Mouse (Mus musculus): Measurements from ENCODE around the gene Lbp.

The Lbp gene

DNA sequence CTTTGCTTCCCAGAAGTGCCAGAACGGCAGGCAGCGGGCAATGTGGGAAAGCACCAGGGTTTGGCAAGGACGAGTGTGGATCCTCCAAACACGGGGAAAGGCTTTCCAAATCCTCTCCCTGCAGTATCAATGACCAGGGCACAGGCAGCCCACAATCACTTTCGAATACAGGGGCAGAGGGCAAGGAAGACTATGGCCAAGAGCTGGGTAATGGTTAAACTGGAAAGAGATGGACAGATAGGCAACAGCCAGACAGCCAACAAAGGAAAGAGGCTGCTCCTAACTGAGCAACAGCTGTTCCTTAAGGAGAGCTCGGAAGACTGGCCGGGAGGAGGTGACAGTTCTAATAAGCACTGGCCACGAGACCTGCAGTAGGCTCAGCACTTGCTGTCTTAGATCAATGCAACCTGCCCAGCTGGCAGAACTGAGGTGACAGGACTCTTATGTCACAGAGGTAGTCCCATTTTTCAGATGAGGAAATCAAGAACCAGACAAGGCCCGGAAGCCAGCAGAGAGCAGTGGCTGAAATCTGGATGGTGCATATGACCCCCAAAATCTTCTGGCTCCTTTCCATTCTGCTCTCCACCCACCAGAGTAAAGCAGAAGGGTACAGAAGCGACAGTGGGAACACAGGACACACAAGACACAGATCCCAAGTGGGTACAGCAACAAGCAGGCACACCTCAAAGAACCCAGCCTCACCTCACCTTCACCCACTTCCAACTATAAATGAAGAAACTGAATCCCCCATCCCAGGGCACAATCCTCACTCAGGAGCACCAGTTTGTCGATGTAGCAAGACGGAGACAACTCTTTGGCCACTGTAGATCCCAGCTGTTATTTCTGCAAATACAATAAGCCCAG is 53.7 kb downstream of the Lbp start:
- in situ Hi-C loops (cut with MseI, MboI): no loop called here

DNA sequence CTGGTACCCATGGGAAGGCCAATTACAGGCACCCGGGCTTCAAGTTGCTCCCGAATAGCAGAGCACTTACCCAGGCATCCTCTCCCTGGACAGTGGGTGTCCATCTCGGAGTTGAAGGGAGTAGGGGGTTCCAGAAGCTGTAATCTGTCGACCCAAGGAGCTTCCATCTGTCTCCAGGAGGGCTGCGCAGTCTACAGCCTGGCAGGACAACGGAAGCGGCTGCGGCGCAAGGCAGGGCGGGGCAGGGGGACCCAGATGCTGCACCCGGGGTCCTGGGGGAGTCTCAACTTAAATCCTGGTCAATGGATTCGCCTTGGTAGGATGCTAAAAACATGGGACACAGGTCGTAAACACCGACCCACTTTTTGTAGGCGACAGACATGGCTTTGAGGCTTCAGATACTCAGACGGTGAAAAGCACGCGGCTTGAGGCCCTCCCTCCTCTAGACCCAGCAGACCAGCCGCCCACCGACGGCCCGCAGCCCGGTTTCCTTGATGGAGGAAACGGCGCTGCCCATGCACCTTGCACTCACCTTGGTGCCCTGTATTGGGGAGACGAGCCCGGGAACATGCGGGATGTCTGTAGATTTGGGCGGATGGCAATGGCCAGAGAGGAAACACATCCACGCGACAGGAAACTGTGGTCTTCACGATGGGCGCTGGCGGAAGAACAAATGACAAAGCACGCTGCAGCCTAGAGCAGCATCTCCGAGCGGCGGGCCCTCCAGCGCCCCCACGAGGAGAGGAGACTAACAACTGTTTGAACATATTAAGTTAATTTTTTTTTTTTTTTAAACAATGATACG is 54.8 kb downstream of the Lbp start:
- in situ Hi-C loops (cut with MseI, MboI): no loop called here

DNA sequence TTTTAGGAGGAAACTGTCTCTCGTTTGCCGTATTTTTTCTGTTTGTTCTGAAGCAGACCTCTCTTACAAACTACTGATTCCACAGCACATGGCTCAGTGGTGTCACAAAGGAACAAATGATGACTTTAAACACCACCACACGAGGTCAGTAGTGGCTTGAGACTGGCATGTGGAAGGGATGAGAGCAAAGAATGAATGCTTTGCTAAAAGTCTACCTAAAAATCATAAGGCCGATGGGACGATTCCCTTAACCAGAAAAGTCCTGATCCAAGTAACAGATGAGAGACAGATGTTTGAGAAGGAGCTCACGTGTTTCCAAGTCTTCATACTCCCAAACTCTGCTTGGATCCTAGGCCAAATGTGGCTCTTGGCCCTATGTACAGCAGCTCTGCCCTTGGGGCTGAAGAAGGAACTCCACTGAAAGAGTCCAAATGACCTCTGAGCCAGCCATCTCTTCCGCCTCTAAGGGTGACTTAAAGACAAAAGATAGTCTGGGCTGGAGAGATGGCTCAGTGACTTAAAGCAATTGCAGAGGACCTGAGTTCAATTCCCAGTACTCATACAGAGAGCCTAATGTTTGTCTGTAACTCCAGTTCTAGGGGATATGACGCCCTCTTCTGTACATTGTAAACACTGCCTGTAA is 55.5 kb downstream of the Lbp start:
- in situ Hi-C loops (cut with MseI, MboI): no loop called here

DNA sequence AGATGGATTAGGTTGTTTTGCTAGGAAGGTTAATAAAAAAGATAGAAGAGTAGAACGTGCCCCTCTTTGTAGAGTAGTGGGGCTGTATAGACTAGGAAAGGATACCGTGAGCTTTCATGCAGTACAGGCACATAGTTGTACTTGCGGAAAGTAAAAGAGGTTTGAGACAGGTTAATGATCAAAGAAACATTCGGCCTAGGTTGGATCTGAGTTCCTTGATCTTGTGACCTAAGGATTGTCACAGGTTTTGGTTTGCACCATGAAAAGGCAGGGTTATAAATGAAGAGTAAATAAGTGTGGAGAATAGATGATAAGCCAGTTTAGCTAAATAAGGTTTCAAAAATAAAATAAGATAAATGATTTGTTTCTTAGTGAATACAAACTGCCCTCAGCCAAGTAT is 57.9 kb downstream of the Lbp start:
- in situ Hi-C loops (cut with MseI, MboI): no loop called here

DNA sequence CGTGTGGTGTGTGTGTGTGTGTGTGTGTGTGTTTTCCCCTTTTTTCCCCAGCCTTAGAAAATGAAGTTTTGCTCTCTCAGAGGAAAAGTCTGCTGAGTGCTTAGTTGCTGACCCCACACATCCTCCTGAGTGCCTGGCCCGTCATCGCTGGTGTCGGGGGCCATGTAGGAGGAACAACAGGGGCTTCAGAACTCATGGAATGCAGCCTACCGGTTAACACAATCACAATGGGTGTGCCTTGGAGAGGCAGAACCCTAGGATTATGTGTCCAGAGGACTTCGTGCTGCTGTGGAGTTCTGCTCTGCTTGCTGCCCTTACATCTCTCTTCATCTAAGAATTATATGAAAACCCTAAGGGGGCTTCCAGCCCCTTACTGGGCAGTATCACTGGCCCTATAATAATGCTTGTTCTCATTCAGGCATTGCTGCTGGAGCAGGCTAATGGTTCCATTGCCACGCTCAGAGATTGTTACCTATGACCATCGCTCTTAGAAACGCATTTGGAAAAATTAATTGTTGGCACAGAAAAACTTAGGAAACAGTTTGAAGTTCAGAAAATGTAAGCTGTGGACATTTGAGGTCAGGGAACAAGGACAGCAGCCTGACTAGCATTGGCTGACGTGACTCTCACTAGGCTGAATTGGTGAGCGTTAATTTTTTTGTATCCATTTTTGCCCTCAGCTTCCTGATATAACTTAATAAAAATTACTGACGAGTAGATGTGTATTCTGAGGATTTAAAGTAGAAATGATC is 59.0 kb downstream of the Lbp start:
- in situ Hi-C loops (cut with MseI, MboI): no loop called here

DNA sequence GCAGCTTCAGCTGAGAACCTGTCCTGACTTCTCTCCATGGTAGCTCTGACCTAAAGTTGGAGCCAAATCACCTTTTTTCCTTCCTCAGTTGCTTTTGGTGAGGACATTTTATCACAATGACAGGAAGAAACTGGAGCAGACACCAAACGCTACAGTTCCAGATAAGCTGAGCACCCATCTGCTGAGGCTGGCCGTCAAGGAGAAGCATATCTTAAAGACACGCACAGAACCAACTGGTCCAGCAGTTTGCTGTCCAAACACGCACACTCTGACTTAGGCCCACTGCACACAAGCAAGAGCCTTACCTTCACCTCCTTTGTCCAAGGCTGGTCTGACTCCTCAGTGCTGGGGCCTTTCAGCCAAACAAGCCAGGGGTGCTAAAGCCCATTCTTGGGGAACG is 61.4 kb downstream of the Lbp start:
- in situ Hi-C loops (cut with MseI, MboI): no loop called here

DNA sequence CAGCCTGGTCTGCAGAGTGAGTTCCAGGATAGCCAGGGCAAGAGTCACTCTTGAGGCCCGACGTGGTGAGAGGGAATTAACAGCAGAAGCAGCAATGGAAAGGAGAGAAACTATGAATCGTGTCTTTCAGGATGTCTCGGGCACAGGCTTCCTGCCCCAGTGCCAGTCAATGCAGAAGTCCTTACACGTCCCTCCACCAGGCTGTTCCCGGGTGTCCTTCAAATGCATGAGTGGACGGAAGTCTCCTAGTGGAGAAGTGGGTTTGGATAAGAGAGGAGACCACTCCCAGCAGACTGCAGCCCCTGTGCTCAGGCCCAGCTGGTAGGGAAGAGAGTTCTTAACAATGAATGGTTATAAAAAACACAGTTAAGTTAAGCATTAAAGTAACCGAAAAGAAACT is 62.0 kb downstream of the Lbp start:
- in situ Hi-C loops (cut with MseI, MboI): no loop called here

DNA sequence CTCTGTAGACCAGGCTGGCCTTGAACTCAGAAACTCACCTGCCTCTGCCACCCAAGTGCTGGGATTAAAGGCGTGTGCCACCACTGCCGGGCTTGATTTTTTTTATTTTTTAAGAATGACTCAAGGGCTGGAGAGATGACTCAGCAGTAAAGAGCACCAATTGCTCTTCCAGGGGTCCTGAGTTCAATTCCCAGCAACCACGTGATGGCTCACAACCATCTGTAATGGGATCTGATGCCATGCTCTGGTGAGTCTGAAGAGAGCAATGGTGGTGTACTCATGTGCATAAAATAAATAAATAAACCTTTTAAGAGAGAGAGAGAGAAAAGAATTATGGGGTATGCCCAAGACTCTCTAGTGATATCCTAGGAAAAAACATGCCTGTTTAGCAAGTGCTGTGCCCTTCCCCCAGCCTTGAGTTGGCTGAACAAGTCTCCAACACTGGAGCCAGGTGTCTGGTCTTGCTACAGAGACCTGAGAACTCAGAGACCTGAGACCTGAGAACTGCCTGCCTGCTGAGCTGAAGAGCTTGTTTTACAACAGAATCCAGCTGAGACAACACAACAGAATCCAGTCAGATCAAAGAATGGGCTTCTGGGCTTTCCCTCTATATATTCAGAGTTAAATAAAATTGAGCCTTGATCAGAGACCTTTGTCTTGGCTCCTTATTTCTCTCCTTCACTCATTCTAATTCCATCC is 63.3 kb downstream of the Lbp start:
- in situ Hi-C loops (cut with MseI, MboI): no loop called here

DNA sequence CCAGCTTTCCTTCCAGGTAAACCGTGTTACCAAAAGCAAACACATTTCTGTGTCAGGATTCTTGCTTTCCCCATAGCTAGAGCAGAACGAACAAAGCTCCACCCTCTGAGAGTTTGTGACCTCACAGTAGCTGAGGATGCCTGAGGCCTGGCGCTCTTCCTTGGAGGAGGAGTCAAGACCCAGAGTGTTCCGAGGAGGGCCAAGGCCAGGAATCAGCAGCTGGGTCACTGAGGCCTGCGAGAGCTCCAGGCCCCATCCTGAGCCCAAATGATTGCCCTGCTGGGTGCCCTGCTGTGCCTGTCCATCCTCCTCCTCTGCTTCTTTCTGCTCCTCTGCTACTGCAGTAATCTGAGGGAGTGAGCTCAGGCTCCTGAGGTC is 63.9 kb downstream of the Lbp start:
- in situ Hi-C loops (cut with MseI, MboI): no loop called here

DNA sequence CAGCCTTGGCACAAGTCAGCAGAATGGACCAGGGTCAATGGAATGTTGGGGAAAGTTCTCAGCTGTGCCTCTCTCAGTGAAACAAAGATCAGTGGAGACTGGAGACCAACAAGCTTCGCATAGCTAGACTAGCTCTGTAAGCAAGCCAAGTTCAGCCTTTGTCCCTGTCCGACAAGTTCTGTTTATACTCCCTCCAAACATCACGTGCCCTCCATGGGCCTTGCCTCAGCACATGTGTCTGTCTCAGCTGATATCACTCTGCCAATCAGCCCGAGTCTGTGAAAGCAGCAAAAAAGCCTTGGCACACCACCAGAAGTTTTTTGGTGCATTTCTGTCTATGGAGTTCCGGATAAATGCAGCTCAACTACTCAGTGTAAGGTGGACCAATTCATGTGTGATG is 66.8 kb downstream of the Lbp start:
- in situ Hi-C loops (cut with MseI, MboI): no loop called here

DNA sequence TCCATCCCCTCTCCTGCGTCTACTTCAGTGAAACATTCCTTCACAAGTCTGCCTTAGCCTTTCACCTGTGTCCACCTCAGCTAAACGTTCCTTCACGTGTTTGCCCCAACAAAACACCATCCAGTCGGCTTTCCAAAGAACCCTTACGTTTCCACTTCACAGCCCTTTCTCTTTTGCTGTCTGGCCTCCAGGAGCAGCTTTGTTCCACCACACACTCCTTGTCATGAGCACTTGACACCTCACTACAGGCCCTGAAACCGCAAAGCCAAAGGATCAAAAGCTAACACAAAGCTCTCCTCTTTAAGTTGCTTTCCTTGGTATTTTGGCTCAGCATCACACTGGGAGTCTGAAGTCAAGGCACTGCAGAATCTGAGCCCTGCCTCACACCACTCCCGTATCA is 67.2 kb downstream of the Lbp start:
- in situ Hi-C loops (cut with MseI, MboI): no loop called here

DNA sequence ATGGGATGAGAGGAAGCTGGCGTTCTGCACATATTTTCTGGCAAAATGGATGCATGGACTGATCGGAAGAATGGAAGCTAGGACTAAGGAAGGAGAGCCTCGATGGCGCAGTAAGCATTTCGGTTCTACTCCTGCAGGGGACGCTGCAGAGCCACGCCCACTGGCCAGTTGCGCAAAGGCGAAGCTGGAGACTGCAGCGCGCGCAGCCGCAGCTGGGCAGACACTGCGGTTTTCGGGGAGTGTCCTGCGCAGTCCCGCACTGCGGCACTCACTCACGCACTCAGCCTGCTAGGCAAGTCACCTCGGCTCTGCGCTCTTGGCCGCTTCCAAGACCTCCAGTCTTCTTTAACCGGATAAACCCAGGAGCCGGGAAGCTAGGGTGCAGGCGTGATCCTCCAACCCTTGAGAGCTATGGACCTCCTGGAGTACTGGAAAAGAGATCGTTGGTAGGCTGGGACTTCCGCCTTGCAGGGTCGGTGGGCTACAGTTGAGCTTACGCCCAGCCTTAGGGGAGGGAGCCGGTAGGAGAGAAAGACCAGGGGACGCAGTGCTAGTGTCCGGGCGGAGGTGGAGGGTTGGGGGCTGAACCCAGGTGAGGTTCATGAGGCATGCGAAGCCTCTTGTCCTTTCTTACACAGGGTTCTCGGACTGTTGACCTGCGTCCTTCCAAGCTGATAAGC is 69.3 kb downstream of the Lbp start, which contains the start of gene Snhg11:
Gene Snhg11, plus strand, starts transcription at position 196 of the 680 bp plus-strand sequence.
- in situ Hi-C loops (cut with MseI, MboI): no loop called here

DNA sequence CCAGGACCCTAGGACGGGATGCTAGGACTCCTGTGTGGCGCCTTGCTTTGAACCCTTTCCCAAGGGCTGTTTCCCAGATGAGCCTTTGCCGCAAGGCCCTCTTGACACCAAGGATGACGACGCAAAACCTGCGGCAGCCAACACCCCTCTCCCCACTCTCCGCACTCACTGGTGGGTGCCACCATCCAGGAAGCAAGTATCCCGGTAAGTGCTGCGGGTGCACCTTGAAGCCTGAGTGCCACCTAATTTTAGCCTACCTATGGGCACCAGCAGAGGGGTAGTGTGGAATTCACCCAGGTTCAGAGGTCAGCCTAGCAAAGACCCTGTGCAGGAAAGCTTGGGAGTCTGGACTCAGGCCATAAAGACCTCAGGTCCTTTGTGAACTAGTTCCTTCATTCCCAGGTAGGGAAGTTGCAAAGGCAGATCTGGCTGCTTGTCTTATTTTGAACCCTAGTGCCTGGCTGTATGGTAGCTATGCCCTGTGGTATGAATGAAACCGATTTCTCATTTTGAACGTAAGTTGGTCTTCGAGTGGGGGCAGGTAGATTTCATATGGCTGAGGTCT is 69.9 kb downstream of the Lbp start:
- in situ Hi-C loops (cut with MseI, MboI): no loop called here

DNA sequence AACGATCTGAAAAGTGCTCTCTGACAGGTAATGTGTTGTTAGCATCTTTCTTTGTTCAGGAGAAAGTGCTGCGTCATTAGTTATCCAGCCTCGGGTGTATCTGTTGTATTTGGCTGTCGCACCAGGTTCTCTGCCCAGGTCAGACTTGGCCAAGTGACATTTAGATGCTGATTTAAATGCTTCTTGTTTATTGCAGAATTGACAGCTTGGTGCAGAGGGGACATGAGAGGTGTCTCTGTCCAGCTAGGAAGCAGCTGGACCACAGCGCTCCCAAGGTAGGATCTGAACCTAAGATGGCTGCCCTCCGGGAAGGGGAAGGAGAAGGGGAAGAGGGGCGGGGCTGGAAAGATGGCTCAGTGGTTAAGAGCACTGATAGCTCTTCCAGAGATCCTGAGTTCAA is 70.5 kb downstream of the Lbp start:
- in situ Hi-C loops (cut with MseI, MboI): no loop called here

DNA sequence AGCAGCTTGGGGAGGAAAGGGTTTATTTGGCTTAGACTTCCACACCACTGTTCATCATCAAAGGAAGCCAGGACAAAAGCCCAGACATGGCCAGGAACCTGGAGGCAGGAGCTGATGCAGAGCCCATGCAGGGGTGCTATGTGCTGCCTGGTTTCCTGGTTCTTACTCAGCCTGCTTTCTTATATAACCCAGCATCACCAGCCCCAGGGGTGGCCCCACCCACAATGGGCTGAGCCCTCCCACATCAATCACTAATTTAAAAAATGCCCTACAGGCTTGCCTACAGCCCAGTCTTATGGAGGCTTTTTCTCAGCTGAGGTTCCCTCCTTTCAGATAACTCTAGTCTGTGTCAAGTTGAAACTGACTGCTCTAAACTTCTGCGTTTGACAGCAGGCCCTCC is 71.5 kb downstream of the Lbp start:
- in situ Hi-C loops (cut with MseI, MboI): no loop called here

DNA sequence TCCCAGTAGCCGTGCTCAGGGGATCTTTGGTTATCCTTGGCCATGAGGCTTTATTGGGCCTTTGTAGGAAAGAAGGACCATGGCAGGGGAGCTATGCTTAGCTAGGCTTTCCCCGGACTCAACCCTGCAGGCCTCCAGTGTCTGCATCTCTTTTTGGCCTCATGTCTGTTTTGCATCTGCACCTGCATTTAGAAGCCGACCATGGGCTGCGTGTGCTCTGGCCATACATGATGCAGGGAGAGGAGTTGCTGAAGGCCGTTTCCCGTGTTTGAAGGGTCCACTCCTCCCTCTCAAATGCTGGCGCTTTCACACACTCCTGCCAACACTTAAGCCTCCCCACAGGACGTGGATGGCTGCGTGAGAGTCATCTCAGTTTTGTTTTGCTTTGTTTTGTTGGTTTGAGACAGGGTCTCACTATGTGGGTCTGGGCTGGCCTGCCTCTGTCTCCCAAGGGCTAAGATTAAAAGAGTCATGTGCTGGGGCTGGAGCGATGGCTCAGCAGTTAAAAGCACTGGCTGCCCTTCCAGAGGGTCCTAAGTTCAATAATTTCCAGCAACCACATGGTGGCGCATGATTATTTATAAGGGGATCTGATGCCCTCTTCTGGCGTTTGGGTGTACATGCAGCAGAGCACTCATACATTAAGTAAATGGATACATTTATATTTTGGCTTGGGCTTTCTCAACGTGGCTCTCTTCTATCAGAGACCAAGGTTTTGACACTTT is 73.2 kb downstream of the Lbp start:
- in situ Hi-C loops (cut with MseI, MboI): no loop called here

All from mouse trophoblast stem cell (cell line).